Mouse (Mus musculus): ENCODE data around the gene Tas2r136.

DNA sequence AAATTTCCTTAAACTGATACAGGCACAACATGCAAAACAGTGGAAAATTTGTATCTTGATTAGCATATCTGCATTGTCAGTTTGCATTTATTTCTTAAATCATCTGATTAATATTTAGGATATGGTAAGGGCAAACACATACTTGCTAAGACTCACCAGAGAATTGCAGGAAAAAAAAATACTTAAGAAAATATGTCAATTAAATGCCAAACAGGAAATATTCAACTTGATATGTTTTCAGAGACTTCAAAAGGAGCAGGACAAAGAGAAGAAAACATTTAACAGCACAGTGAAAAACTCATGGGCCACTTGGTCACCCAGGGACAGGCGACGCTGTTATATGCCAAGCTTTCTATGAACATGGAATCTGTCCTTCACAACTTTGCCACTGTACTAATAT is 16.1 kb downstream of the Tas2r136 start, which contains the start of gene Tas2r102:
- no peak for TF ChIP-seq CTCF (IDR thresholded peaks at IDR 0.05 in 2 of 3, conservative IDR thresholded peaks at IDR 0.05 in 1 of 3; ENCODE audit: control insufficient read depth in 1 of 3, insufficient read depth in 1 of 3, low read depth in 2 of 3, low read length in 3 of 3, poor library complexity in 1 of 3, severe bottlenecking in 1 of 3)
- TF ChIP-seq TCF12 (IDR thresholded peaks at IDR 0.05; ENCODE audit: low read depth, low read length): no peak
- TF ChIP-seq TAL1 (IDR thresholded peaks at IDR 0.05; ENCODE audit: low read length): no peak
- no peak for TF ChIP-seq UBTF (IDR thresholded peaks at IDR 0.05; ENCODE audit: borderline replicate concordance, insufficient read depth, low read depth, low read length)
- no peak for TF ChIP-seq TBP (IDR thresholded peaks at IDR 0.05; ENCODE audit: low read depth, low read length)
- TF ChIP-seq POLR2A (IDR thresholded peaks at IDR 0.05; ENCODE audit: control insufficient read depth in 1 of 2, insufficient read depth in 1 of 2, low read depth in 1 of 2, low read length in 2 of 2, poor library complexity in 1 of 2): no peak
- TF ChIP-seq E2F4 (IDR thresholded peaks at IDR 0.05; ENCODE audit: borderline replicate concordance, low read depth, low read length): no peak
- TF ChIP-seq USF1 (IDR thresholded peaks at IDR 0.05; ENCODE audit: low read depth, low read length): no peak
- no peak for TF ChIP-seq MXI1 (IDR thresholded peaks at IDR 0.05; ENCODE audit: low read depth, low read length)
- no peak for TF ChIP-seq EP300 (IDR thresholded peaks at IDR 0.05; ENCODE audit: low read depth in 1 of 2, low read length in 2 of 2)

All from MEL (cell line).